Comparison of ENCODE assay signal across 8 mouse cellular contexts in the genomic region with DNA sequence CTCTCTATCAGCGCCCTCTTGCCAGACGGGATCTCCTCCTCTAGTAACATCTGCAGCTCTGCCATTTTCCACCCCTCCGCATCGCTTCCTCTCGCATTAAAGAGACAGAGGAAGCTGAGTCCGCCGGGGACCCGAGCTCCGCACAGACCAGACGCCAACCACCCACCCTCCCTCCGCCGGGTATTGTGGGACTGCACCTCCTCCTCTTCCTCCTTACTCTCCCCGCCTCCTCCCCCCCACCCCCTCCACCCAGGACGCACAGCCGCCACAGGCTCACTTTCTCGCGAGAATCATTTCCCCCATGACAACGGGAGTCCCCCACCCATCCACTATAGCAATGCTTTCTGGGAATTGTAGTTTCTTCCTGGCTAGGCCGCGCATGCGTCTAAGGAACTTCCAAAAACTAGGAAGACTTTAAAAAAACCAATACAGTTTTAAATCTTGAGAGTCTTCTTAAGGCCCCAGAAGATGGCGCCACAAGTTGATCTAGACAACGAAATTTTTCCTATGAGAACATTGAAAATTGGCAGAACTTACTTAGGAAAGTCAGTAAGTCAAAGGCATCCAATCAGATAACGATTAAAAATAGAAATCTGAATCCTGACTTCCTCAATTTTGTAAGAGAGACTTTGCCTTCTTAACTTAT. TPM values are rescaled to one million over a fixed set of nuclear protein-coding genes. Genes with fewer than 3 reads are reported as not detected.
A peak's percentile ranks its signal among the peaks of the same experiment; 100 is the strongest.
DNase-seq lines count a peak whose midpoint lies in the region; ATAC-seq lines count a peak whose summit lies in the region.

A gene (minus strand): TSS at position 241 of the 646 bp plus-strand sequence.

- peak within 1 kb of the TSS; percentile 98 for H3K4me3 ChIP-seq in lung, embryonic 16.5 days (ENCODE audit: low read length)

- DNase-seq in MN1 (ENCODE audit: low spot score), result peak; percentile 97
- peak; percentile 86 for DNase-seq in cerebellum, adult 8-10 months
- peak; percentile 97 for DNase-seq in forelimb bud, embryonic 11.5 days (ENCODE audit: low read depth, low spot score)
- peak; percentile 85 for DNase-seq in layer of hippocampus, adult 9-10 months (ENCODE audit: low spot score)
- peak; percentile 88 for DNase-seq in ovary, postnatal 36 days (ENCODE audit: low spot score)
- DNase-seq in thymus, postnatal 36 days, result peak; percentile 93 to 96

- peaks cover 13% of the 10 kb centered on the region for H3K4me1 ChIP-seq in lung, embryonic 16.5 days (replicated peaks; ENCODE audit: control insufficient read depth, insufficient read depth, low read length)

- no peaks in the 10 kb centered on the region for H3K27me3 ChIP-seq in lung, embryonic 16.5 days (ENCODE audit: control insufficient read depth, insufficient read depth, low read depth, low read length)

- peak within 1 kb of the TSS; percentile 70 for H3K4me2 ChIP-seq in lung, embryonic 16.5 days (ENCODE audit: low read depth, low read length)

- H3K9me3 ChIP-seq in lung, embryonic 16.5 days (ENCODE audit: control insufficient read depth, low read length), result no peaks in the 10 kb centered on the region

- H3K9ac ChIP-seq in lung, embryonic 16.5 days (ENCODE audit: low read length), result peak within 1 kb of the TSS; percentile 98

- peak; percentile 86 to 90 for ATAC-seq in hematopoietic stem cell, adult 5-6 weeks (replicated peaks in 1 of 2; ENCODE audit: insufficient read depth in 1 of 2, low FRiP score in 2 of 2, low TSS enrichment in 1 of 2, low read depth in 1 of 2, poor library complexity in 2 of 2, severe bottlenecking in 2 of 2)
- ATAC-seq in lung, embryonic 16.5 days (ENCODE audit: low read depth), result peak; percentile 96

- no peaks in the 10 kb centered on the region for H3K36me3 ChIP-seq in lung, embryonic 16.5 days (ENCODE audit: control insufficient read depth, insufficient read depth, low read length)

- 1% methylated on average over 23 of the region's 24 CpGs for WGBS in lung, embryonic 16.5 days

- H3K27ac ChIP-seq in lung, embryonic 16.5 days (ENCODE audit: low read length), result peak within 1 kb of the TSS; percentile 99

RNA-seq across cellular contexts. Expression of the gene that starts here (rescaled TPM):
- 123 and 125 TPM in 2 replicates for total RNA-seq in hematopoietic stem cell, adult 5-6 weeks (2017)
- polyA plus RNA-seq in lung, embryonic 16.5 days (2015; fragmentation: Nextera tagmentation; extraction: Ambion mirVana), result 56.1 and 57.9 TPM in 2 replicates

Comparison
In these comparisons a context has a peak if more than half of its experiments do, and no peak if none do; other contexts are left out.
1. Peak in every context shown above with its lines: DNase-seq, ATAC-seq, H3K4me3 ChIP-seq and H3K27ac ChIP-seq.